Mouse (Mus musculus) intestine, postnatal 0 days (tissue): ENCODE results near the gene C1qtnf6. TPM values are rescaled to one million over a fixed set of nuclear protein-coding genes. Genes with fewer than 3 reads are reported as not detected.
A peak's percentile ranks its signal among the peaks of the same experiment; 100 is the strongest.

Experiments
- ATAC-seq: fragments of 200-750 bp; cut with Nextera tagmentation; 2 replicates; pipeline ENCODE4 v1.8.0; 2017; ENCODE audit warnings: mild to moderate bottlenecking, moderate TSS enrichment, moderate library complexity
- H3K27ac ChIP-seq: fragments of 300-500 bp; sonication (generic); 2 replicates; pipeline ENCODE4 v1.5.1; 2014; ENCODE audit warnings: mild to moderate bottlenecking, low read depth, low read length, moderate library complexity
- H3K27me3 ChIP-seq: fragments of 300-500 bp; sonication (generic); replicated peaks from 2 replicates; pipeline ENCODE4 v1.6.1; 2014; ENCODE audit warnings: low read length, mixed read lengths; ENCODE audit not compliant: control insufficient read depth, insufficient read depth
- H3K36me3 ChIP-seq: fragments of 300-500 bp; sonication (generic); 2 replicates; pipeline ENCODE4 v1.6.1; 2014; ENCODE audit warnings: mild to moderate bottlenecking, moderate library complexity; ENCODE audit not compliant: control insufficient read depth, insufficient read depth
- H3K4me1 ChIP-seq: fragments of 300-500 bp; sonication (generic); replicated peaks from 2 replicates; pipeline ENCODE4 v1.6.1; 2014; ENCODE audit warnings: antibody characterized with exemption, low read length, mixed read lengths; ENCODE audit not compliant: control insufficient read depth, insufficient read depth
- H3K4me2 ChIP-seq: fragments of 300-500 bp; sonication (generic); replicated peaks from 2 replicates; pipeline ENCODE4 v1.6.1; 2014; ENCODE audit warnings: low read depth, mild to moderate bottlenecking, moderate library complexity
- H3K4me3 ChIP-seq: fragments of 300-500 bp; sonication (generic); 2 replicates; pipeline ENCODE4 v1.5.1; 2014; ENCODE audit warnings: low read depth, low read length
- H3K9ac ChIP-seq: fragments of 300-500 bp; sonication (generic); 2 replicates; pipeline ENCODE4 v1.6.1; 2014; ENCODE audit warnings: mild to moderate bottlenecking, low read depth, low read length
- H3K9me3 ChIP-seq: fragments of 300-500 bp; sonication (generic); 2 replicates; pipeline ENCODE4 v1.6.1; 2016; ENCODE audit warnings: mixed run types; ENCODE audit not compliant: control insufficient read depth
- CTCF ChIP-seq: sonication (generic); IDR thresholded peaks from 2 replicates; pipeline ENCODE4 v1.5.1; 2016; ENCODE audit warnings: low read depth, mild to moderate bottlenecking, control low read depth, antibody characterized with exemption, moderate library complexity
- WGBS: fragments of 180-500 bp; shearing (Covaris S2); extraction: QIAGEN DNeasy Blood & Tissue Kit; methylation state at CpG from one replicate; pipeline ENCODE4 v1.1.7; 2014; 5-methylcytosine and 5-hydroxymethylcytosine counted together
- polyA plus RNA-seq: library from polyadenylated mRNA; unstranded; fragments of >200 nt; fragmentation: Nextera tagmentation; extraction: Ambion mirVana; gene quantifications from 2 replicates; pipeline ENCODE4 v1.2.1, GENCODE M21; 2015

Gene C1qtnf6
- polyA plus RNA-seq, 1 experiment from 2014 or later = 16.0 TPM

- Histone ChIP-seq H3K4me1 (no peaks in the 10 kb centered on the region), H3K4me2 (no peak overlapping the region), H3K27me3 (no peaks in the 10 kb centered on the region), H3K36me3 (no peaks in the 10 kb centered on the region), H3K9ac (no peak overlapping the region), H3K4me3 (no peak overlapping the region), H3K9me3 (no peaks in the 10 kb centered on the region), H3K27ac (no peak overlapping the region)
- 62% methylated on average over 13 of the region's 13 CpGs for WGBS
- TF ChIP-seq CTCF = no peak
- no peak for ATAC-seq
These were observed 11.0 kb downstream of the C1qtnf6 start for GRCm38 (mm10) chr15:78520112-78520715.

- WGBS = 65% methylated on average over 7 of the region's 7 CpGs
- Histone ChIP-seq H3K36me3 (no peaks in the 10 kb centered on the region), H3K9me3 (no peaks in the 10 kb centered on the region), H3K4me3 (no peak overlapping the region), H3K4me2 (no peak overlapping the region), H3K27me3 (no peaks in the 10 kb centered on the region), H3K27ac (no peak overlapping the region), H3K4me1 (no peaks in the 10 kb centered on the region), H3K9ac (no peak overlapping the region)
- no peak for TF ChIP-seq CTCF
- ATAC-seq = no peak
These were observed 13.0 kb downstream of the C1qtnf6 start for GRCm38 (mm10) chr15:78518221-78518620.

GRCm38 (mm10) chr15:78515759-78516158 is 15.5 kb downstream of the C1qtnf6 start:
- no peak for TF ChIP-seq CTCF
- Histone ChIP-seq H3K9me3 (no peaks in the 10 kb centered on the region), H3K4me1 (no peaks in the 10 kb centered on the region), H3K36me3 (no peaks in the 10 kb centered on the region), H3K9ac (no peak overlapping the region), H3K27me3 (no peaks in the 10 kb centered on the region), H3K4me3 (no peak overlapping the region), H3K4me2 (no peak overlapping the region), H3K27ac (no peak overlapping the region)
- ATAC-seq = no peak
- WGBS = 81% methylated on average over 6 of the region's 6 CpGs

GRCm38 (mm10) chr15:78514393-78515146 is 16.6 kb downstream of the C1qtnf6 start:
- peak; percentile 94 for TF ChIP-seq CTCF
- 24% methylated on average over 7 of the region's 7 CpGs for WGBS
- H3K27me3 ChIP-seq = no peaks in the 10 kb centered on the region
- no peak overlapping the region for H3K9ac ChIP-seq
- H3K4me1 ChIP-seq = no peaks in the 10 kb centered on the region
- H3K27ac ChIP-seq = 0 out of 2 replicates have a peak overlapping the region, but pooled peaks have one; percentile 46
- no peak overlapping the region for H3K4me3 ChIP-seq
- H3K4me2 ChIP-seq = no peak overlapping the region
- H3K36me3 ChIP-seq = no peaks in the 10 kb centered on the region
- ATAC-seq = peak; percentile 59
- no peaks in the 10 kb centered on the region for H3K9me3 ChIP-seq

GRCm38 (mm10) chr15:78513019-78513418 is 18.2 kb downstream of the C1qtnf6 start:
- Histone ChIP-seq H3K36me3 (no peaks in the 10 kb centered on the region), H3K4me1 (no peaks in the 10 kb centered on the region), H3K9me3 (no peaks in the 10 kb centered on the region), H3K4me2 (no peak overlapping the region), H3K4me3 (no peak overlapping the region), H3K9ac (no peak overlapping the region), H3K27me3 (no peaks in the 10 kb centered on the region), H3K27ac (peak overlapping the region; percentile 60; the same call in 1 of the 2 replicates)
- TF ChIP-seq CTCF = no peak
- 47% methylated on average over 14 of the region's 14 CpGs for WGBS
- peak; percentile 71 for ATAC-seq

- Histone ChIP-seq H3K27me3 (no peaks in the 10 kb centered on the region), H3K4me2 (no peak overlapping the region), H3K27ac (no peak overlapping the region), H3K9ac (no peak overlapping the region), H3K4me3 (no peak overlapping the region), H3K4me1 (no peaks in the 10 kb centered on the region), H3K36me3 (no peaks in the 10 kb centered on the region), H3K9me3 (no peaks in the 10 kb centered on the region)
- WGBS = 81% methylated on average over 7 of the region's 7 CpGs
- ATAC-seq = no peak
- TF ChIP-seq CTCF = no peak
These were observed 19.3 kb downstream of the C1qtnf6 start for GRCm38 (mm10) chr15:78511951-78512350.
